Mouse (Mus musculus): ENCODE measurements around the gene Vwa3a. TPM values are rescaled to one million over a fixed set of nuclear protein-coding genes. Genes with fewer than 3 reads are reported as not detected.
A peak's percentile ranks its signal among the peaks of the same experiment; 100 is the strongest.

Gene Vwa3a
- total RNA-seq, 1 experiment from 2014 or later, result not detected

DNA sequence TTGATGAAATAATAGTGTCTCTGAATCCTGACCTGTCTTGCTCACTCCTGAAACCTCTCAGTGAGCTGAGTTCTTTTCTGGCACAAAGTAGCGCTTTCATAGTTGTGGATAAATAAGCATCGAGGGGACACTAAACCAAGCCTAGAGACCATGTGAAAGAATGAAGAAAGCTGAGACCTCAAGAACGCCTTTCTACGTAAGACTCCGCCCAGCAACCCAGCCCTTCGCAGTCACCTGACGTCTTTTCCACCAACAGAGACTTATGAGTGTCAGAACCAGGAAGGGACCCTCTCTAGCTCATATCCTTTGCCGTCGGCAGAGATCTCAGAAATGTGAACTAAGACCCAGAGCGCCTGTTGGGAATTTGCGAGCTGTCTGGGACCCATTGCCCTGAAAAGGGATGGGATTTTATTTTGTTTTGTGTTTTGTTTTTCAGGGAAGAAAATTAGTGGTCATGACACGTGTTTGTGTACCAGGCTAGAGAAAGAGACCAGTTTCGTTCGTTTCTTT is 95.8 kb downstream of the Vwa3a start:
- ATAC-seq (replicated peaks; ENCODE audit: low read depth, poor library complexity, severe bottlenecking), result peak; percentile 71

DNA sequence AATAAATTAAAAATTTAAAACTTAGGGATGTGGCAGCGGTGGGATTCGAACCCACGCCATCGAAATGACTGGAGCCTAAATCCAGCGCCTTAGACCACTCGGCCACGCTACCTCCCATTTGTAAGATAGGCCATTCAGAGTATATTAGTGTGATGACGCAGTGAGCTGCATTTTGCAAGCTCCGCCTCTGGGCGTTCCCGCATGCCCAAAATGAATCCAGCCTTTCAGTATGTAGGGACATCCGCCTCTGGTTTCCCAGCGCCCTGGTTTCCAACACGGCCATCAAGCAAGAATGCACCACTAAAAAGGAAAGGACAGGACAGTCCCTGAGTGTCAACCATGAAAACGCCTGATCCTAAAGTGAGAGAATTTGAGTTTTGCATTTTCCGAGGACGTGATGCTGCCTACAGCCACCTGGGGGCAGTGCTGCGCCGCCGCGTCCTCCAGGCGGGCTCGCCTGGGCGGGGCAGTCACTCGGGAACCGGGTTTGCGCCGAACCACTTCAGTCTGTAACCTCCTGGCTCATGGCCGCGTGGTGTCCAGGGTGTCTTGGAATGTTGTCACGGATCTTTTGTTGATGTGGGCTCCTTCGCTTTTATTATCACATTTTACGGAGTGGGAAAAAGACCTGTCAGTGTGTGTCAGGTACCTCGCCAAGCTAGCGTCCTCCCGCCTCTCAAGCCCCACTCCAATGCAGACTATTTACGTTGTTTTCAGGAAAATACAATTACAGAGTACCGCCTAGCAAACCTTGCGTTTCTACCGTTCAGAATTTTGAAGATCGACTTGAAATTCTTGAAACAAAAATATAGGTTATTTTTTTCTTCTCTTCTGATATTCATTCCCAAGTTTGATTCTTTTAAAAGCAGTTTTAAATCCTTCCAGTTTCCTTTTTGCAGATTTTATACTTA is 96.6 kb downstream of the Vwa3a start:
- peak; percentile 65 for ATAC-seq (replicated peaks; ENCODE audit: low read depth, poor library complexity, severe bottlenecking)

DNA sequence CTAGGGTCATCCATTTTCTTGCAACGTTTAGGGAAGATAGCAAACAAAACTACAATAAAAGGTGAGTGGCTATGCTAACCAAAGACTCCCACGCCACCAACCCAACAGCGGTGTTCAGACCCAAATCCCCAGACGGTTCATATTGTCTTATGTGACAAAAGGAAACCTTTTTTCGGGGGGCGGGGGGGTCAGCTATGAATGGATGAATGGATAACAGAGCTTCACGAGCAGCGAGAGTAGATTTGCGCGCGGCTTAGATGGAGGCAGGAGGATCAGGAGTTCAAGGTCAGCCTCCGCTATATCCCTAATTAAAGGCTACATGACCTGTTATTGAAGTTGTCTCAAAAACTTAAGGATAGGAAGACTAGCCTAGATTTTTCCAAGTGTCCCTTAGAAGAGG is 97.2 kb downstream of the Vwa3a start:
- ATAC-seq (replicated peaks; ENCODE audit: low read depth, poor library complexity, severe bottlenecking), result no peak

DNA sequence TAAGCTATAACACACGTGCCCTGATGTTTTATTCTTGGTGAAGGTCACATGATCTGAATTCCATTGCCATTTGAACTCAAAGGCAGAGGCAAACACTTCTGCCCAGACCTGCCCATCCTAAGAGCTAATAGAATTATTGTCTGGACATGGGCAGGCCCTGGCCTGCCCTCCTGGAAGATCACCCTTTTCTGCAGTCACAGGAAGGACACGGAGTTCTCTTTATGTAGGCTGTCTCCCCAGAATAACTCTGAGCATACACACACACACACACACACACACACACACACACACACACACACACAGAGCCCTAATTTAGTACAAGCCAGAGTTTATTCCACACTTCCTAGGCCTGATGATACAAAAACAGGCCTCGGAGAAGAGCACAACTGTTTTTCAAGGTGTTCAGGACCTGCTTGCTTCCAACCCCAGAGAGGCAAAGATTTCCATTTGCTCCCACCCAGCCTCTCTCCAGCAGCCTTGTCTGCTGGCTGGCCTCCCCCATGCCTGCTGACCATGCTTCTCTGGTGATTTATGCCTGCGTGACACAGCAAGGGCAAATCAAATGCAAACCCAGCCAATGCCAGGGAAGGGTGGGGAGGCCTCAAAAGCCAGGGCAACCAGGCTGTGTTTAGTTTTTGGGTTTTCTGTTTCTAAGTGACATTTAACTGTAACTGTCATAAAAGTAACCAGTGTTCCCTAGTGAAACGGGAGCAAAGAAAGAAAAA is 99.5 kb downstream of the Vwa3a start:
- ATAC-seq (replicated peaks; ENCODE audit: low read depth, poor library complexity, severe bottlenecking), result no peak

DNA sequence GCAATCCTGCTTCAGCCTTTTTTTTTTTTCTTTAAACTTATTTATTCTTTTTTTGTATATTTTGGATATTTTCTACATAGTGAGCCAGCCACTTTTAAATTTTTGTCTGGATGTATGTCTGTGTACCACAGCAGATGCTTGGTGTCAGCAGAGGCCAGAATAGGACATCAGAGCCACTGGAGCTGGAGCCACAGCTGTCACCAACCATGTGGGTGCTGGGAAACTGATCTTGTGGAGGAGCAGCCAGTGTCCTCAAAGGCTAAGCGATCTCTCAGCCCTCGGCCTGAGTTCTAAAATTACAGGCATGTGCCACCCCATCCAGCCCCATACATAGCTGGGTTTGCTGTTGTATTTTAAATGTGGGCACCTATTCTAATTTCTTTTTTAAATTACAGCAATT is 100.7 kb downstream of the Vwa3a start:
- ATAC-seq (replicated peaks; ENCODE audit: low read depth, poor library complexity, severe bottlenecking), result no peak

DNA sequence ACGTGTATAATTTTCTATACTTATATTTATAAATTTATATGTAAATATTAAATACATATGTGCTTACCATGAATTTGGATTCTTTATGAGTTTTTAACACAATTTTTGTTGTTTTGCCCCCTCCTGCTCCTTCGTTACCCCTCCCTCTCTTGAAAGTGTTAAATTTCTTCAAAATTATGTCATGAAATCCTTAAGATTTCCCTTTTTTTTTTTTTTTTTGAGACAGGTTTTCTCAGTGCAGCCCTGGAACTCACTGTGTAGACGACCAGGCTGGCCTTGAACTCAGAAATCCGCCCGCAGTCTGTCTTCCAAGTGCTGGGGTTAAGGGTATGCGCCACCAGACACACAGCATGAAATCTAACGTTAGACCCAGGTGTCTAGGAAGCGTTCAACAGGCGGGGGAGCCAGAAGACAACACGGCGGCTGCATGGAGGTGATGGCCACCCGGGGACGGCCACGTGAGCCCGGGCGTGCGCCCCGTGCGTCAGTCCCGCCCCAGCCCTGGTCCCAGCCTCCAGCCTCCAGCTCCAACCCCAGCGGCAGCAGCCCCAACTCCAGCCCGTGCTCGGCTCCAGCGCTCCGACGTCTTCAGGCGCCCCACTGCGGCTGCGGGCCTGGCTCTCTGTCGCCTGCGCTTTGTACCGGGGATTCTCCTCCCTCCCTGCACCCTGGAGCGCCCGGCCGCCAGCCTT is 103.4 kb downstream of the Vwa3a start, which contains the start of gene Eef2k:
TSS of gene Eef2k (plus strand) at position 487 of the 692 bp plus-strand sequence.
- ATAC-seq (replicated peaks; ENCODE audit: low read depth, poor library complexity, severe bottlenecking), result peak; percentile 82

DNA sequence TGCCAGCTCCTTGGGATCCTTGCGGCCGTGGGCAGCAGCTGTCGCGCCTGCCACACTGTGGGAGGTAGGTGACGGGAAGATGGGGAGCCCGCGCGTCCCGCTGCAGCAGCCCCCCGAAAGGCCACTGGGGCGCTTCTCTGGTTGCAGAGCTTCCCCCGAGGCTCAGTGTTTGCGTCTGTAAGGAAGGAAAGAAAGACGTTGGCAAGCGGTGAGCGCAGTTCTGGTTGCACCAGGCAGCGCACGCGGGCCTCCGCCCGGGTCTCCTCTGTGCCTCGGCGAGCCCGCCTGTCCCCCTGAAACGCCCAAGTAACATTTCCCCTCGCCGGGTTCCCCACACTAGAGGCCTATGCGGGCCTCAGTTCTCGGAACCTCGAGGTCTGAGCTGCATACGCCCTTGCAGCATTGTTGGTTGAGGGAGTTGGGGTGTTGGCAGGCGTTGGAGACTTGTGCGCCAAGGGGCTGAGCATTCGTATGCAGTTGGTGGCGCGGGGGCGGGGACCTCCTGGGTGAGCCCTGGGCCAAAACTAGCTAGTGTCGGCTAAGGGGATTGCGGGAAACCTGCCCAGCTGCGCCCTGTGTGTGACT is 104.0 kb downstream of the Vwa3a start:
- ATAC-seq (replicated peaks; ENCODE audit: low read depth, poor library complexity, severe bottlenecking), result peak; percentile 72

DNA sequence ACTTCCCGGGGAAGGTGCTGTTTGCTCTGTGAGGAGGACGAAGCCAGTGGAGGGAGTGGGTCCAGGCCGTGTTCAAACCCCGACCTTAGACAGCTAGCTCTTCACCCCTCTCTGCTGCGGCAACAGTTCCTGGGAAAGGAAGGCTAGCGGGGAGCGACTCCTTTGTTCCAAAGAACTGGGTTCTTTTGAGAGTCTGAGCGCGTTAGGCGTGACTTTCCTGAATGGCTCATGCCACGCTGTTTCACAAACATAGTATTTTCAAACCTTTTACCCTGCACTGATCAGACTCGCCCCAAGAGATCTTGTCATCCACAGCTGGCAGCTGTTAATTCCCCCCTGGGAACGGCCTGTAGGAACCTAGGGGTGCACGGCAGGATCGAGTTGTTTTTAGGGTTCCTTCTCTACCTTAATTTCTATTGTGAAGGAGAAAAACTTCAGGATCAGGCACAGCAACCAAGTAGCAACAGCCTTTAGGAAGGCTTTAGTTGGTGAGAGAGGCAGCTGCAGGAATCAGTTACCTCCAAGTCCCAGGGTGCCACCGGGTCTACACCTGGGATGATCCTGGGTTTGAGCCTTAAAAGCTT is 104.8 kb downstream of the Vwa3a start:
- ATAC-seq (replicated peaks; ENCODE audit: low read depth, poor library complexity, severe bottlenecking), result no peak

DNA sequence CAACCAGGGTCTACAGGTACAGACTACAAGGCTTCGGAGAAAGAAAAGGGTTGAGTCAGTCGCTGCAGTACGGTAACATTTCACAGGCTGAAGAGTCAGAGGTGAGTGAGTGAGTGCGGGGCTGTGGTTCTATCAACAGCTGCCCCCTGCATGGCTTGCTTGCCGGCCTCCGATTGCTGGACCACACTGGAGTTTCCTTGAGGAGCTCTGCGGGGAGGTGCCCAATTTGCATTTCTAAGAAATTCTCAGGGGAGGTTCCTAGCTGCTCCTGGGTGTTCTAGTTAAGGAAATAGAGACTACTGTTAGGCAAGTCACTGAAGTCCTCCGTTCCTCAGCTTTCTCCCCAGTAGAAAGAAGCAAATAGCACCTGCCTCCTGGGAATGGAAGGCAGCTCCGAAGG is 105.6 kb downstream of the Vwa3a start:
- no peak for ATAC-seq (replicated peaks; ENCODE audit: low read depth, poor library complexity, severe bottlenecking)

DNA sequence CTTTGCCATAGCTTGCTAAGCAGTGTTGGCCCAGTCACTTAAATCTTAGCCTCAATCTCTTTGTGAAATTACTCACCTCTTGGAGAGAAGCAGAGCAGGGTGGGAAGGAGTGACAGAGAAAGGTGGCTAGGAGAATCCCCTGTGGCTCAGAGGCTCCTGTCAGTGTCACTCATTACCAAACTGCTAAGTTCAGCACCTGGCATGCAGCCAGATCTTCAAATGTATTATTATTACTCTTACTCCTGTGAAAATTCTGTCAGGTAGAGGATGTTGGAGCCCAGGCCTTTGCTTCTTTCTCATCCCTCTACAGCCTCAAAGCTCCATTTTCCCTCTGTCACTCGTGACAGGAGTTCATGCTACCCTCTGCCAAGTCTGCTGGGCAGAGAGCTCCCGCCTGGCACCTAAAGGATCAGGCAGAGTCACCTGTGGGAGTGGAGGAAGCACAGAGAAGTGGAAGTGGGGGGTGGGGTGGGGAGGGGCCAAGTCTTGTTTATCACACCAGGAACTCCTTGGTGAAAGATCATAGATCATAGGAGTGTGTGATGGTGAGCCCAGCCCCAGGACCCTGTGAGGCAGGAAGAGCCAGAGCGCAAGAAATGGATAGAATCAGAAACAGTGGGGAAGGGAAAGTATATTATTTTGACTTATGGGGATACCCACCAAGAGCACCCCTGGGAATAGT is 109.9 kb downstream of the Vwa3a start:
- ATAC-seq (replicated peaks; ENCODE audit: low read depth, poor library complexity, severe bottlenecking), result no peak

DNA sequence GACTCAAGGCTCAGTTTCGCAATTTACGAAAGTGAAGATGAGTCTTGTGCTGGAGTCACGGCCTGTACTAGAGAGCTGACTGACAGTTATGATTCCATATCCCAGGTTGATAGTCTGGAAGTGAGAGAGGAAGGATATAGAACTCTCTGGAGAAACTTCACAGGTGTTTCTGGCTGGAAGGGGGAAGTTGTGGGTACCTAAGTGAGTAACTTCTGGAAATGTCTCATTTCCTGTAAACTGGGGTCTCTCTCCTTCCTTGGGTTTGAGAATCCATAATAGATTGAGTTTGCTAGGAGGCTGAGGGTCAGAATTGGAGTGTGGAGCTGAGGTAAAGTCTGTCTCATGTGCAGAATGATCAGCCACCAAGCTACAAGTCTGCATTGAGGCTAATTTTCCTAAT is 111.0 kb downstream of the Vwa3a start:
- ATAC-seq (replicated peaks; ENCODE audit: low read depth, poor library complexity, severe bottlenecking), result no peak

Other genes with a start within 250 kb of the Vwa3a start
- 142 and 147 TPM in 2 replicates for gene Uqcrc2, start 104.1 kb upstream of the Vwa3a start, total RNA-seq (2017)
- 0.09 TPM in 1 of 2 replicates, not detected in the other for gene Pdzd9, start 69.0 kb upstream of the Vwa3a start, total RNA-seq (2017)
- 16.9 and 20.2 TPM in 2 replicates for gene Mosmo, start 61.7 kb upstream of the Vwa3a start, total RNA-seq (2017)
- gene Gm5737, start 73.0 kb downstream of the Vwa3a start, total RNA-seq (2017), result not detected in 2 replicates
- gene Eef2k, start 103.5 kb downstream of the Vwa3a start, total RNA-seq (2017), result 73.9 and 95.6 TPM in 2 replicates
- gene Polr3e, start 178.4 kb downstream of the Vwa3a start, total RNA-seq (2017), result 26.9 and 30.3 TPM in 2 replicates
- gene Cdr2, start 243.0 kb downstream of the Vwa3a start, total RNA-seq (2017), result 10.5 and 13.4 TPM in 2 replicates
- gene Mfsd13b, start 243.2 kb downstream of the Vwa3a start, total RNA-seq (2017), result not detected in 2 replicates

Measured in common myeloid progenitor, adult 5-6 weeks (primary cell).